Mouse (Mus musculus): ENCODE measurements around the gene Tmem82.

The Tmem82 gene

DNA sequence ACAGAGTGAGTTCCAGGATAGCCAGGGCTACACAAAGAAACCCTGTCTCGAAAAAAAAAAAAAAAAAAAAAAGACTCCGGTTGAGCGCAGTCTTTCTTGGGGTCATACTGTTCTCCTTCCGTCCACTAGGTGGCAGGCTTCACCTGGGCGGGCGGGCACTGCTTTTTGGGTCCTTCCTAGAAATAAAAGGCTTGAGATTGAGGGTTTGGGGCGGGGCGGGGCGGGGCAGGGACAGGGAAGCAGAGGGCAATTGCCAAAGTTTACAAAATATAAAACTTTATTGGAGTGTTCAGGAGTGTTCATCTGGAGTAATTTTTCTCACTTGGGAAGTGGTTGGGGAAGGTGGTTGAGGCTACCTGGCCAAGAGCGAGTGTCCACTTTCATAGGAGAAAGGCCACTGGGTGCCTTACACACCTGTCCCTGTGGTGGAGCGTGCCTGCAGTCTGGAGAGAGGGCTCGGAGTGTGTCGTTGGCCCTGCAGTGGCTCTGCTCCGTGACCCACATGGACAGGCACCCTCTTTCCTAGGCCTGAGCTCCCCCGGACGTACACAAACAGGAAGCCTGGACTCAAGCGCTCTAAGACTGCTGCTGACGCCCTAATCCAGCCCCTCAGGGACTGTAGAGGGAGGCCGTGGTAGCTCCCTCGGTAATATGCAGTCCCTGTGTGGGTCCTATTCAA is at the start of gene Tmem82:
TSS of gene Tmem82 (minus strand) at position 69 of the 679 bp plus-strand sequence.
- peak; percentile 71 for DNase-seq

DNA sequence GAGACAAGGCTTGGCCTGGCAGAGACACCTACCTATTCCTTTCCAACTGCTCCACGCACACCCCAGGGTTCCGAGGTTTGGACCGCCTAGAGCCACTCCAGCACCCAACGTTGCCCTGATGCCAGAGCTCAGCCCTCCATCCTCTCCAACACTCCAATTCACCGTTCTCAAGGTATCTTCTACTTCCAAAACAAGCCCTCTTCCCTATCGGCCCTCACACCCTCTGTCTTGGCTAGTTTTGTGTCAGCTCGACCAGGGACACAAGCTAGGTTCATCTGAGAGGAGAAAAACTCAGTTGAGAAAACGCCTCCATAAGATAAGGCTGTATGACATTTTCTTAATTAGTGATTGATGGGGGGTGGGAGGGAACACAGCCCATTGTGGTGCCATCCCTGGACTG is 46.4 kb upstream of the Tmem82 start, which contains the start of gene Plekhm2:
TSS of gene Plekhm2 (minus strand) at position 101 of the 400 bp plus-strand sequence.
- DNase-seq, result no peak

DNA sequence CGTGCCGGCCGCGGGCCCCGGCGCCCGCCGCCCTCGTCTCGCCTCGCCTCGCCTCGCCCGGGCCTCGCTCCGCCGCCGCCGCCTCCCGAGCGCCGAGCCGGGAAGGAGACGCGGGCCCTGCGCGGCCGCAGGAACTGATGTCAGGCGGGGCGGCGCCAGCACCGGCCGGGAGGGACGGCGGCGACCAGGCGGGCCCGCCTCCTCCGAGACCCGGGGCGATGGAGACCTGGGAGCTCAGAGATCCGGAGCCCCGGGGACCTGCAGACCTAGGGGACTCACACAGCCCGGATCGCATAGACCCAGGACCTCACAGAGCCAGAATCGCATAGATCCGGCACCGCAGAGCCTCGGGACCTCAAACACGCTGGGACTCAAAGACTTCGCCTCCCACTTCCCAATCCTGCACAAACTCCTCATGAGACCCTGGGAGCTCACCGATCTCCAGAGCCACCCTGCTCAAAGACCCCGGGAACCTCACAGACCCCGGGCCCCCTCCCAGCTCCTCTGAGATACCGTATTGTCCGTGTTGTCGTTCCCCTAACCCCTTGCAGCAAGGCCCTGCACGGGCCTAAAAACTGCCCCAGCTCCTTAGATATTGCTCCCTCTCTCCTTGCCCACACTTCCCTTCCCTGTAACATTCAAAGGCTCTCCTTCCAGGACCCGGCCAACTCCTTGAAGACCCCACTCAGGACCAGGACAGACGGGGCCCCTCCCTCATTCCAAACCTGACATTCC is 45.7 kb upstream of the Tmem82 start:
- DNase-seq, result peak; percentile 88

DNA sequence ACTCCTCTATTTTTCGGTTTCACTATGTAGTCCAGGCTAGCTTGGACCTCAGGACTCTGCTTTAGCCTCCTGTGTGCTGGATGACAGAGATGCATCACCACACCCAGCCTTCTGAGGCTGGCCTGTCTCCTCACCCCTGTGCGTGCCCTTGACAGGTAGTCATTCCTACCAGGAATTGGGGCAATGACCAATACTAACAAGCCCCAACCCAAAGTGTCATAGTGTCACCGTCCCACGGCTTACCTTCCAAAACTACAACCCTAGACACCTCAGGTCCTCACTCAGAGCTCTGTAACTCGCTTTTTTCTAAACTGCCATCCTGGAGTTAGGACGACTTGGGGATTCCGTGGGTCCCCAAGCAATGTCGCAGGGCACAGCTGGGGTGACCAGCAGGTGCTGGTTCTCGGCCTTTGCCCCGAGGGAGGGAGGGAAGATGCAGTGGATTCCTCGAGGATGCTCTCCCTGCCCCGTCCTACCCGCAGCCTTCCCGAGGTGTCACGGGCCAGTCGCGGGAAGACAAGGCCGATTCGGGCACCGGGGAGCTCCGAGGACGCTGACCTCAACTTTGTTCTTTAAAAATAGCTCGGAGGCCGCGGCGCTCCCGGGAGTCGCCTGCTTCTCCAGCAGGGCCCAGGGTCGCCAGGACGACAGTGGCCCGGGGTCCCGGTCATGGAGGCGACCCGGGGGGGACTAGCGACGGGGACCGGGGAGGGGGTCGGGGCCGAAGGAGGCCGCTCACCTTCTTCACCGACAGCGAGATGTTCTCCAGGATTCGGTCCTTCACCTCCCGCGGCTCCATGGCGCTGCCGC is 44.9 kb upstream of the Tmem82 start:
- peak; percentile 44 for DNase-seq

DNA sequence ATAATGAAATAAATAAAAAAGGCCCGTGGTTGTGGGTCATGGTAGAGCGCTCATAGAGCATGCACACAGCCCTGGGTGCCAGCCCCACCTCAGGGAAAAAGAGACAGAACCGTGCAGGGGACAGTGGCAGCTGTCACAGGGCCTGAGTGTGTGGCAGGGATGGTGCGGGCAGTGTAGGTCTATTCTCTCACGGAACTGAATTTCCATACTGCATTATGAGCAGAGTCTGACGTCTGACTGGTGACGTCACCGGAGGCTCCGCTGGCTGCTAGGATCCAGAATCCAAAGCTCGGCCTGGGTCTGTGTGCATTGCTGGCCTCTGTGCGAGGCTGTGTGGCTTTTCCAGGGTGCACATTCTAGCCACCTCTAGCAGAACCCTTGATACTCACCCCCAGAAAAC is 42.5 kb upstream of the Tmem82 start:
- no peak for DNase-seq

DNA sequence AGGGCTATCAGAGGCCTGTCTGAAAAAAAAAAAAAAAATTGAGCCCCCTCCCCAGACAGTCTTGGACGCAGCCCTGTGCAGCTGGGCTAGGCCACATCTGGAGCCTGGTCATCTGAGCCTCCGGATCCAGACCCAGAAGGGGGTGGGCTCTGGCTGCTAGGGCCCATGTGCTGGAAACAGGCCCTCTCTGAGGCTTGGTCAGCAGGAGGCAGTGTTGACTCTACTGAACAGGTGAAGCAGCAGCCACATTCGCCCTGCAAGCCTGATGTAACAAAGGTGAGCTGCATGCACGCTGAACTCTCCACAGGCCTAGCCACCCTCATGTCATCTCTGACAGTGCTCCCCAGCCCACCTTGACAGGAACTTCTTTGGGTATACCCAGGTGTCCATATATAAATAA is 41.3 kb upstream of the Tmem82 start:
- no peak for DNase-seq

DNA sequence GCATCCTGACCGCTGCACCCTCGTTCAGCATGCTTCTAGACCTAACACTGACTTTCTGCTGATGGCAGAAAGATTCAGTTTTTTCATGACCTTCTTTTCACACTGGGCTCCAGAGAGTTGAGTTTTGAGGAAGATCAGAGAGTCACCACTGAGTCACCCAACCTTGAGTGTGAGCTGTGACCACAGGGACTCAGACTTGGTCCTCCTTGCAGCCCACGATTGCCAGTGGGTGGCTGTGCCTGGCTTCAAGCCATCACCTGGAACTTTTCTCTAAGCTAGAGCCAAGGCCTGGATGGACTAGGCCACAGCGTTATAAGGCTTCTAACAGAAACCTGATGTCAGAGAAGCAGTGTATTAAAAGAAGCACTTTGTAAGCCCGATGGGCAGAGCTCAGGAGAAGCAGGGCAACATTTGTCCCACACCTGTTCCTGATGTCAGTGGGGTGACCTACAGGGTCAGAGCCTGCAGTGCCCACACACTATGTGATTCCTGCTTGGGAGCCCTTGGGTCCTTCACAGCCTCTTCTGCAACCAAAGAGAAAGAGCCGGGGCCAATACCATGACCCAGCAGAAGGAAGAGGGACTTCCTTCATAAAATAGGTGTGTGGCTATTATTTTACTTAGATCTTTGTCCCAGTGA is 40.5 kb upstream of the Tmem82 start:
- no peak for DNase-seq

DNA sequence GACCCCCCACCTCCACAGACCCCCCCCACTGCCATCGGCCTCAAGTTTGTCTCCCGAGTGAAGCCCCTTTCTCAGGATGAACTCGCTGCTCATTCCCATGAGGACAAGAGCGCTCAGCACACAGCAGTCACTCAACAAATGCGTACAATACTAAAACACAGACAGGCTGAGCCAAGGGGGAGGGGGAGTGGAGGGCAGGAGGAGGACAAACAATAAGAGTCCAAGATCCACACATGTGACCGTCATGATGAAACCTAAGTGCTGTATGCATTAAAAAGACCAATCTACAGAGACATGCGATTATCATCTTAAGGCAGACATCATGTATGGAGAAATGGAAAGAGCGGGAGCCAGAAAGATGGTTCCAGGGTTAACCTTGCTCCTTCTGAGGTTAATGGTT is 38.5 kb upstream of the Tmem82 start:
- no peak for DNase-seq

DNA sequence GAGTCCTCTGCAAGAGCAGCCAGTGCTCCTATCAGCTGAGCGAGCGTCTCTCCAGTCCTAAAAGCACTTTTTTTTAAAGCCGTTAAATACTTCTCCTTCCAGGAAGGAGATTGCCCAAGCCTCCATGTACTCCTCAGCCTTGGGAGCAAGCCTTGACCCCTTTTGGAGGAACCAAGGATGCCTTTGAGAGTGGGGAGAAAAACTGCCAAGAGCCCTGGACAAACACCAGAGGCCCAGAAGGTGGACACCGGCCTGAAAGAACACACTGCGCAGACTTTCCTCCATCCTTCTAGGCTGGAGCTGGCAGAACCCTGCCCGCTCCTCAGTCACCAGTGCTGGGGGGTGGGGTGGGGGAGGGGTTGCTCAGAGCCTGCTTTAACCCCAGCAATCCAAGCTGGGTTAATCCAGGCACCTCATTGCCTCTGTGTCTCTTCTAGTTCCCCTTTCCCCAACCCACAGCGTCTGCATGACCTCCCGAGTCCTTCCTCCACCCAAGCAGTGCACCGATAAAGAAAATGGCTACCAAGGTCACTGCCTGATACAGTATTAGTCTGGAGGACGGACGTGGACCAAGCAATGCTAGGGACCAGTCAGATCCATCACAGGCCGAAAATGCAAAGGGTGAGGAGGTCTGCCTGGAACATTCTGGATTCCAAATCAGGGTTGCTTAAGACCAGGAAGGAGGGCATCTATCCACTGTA is 37.6 kb upstream of the Tmem82 start:
- no peak for DNase-seq

DNA sequence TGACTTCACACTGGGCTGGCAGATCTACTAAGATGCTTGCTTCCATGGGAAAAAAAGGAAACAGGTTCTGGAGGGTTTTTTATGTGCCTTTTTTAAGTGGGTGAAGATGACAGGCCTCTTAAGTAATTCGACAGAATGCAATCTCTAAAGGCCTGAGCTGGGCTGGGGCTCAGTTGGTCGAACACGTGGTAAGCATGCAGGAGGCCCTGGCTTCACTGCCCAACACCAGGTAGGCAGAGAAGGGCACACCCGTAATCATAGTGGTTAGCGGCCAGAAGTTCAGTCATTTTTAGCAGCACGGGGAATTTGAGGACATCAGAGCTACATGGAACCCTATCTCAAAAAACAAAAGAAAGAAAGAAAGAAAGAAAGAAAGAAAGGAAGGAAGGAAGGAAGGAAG is 36.1 kb upstream of the Tmem82 start:
- no peak for DNase-seq

DNA sequence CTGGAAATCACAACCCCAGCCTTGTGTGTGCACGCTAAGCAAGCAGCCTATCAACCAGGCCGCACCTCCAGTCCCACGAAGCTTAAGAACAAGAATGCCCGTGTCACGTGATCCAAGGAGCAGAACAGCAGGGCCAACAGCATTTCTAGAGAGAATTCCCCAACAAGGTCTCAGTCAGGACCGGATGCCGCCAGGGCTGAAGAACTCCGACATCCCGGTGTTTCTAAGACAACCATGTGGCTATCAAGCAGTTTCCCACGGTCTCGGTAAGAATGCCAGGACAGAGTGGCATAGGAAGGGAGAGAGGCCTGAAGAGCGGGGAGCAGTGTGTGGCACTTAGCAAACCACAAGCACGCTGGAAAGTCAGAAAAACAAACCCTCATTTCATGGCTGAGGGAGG is 35.4 kb upstream of the Tmem82 start:
- DNase-seq, result no peak

DNA sequence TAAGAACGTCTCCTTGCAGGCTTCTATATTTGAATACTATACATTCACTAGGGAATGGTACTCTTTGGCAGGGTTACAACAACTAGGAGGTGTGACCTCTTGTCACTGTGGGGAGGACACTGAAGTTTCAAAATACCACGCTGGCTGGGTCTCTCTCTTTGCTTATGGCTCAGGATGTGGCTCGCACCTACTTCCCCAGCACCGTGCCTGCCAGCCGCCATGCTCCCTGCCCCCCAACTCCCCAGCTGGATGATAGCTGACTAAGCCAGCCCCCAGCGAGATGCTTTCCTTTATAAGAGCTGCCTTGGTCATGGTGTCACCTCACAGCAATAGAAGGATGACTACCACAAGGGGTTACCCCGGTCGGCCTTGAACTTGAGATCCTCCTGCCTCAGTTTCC is 34.6 kb upstream of the Tmem82 start:
- no peak for DNase-seq

DNA sequence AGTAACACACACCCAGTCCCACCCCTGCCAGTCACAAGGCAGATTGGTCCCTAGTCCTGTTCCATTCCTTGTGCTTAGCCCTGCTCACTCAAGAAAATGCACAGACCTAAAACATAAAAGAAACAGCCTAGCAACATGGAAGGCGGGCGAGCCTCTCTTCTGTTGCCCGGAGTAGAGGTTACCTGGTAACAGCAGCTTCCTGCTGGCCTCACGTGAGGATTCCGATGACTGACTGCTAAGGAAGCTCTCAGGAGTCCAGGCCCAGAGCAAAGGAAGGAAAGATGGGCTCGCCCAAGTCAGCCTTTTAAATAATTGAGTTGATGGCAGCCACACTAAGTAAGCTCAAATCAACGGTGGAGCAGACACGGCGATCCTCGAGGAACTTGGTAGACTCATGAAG is 33.5 kb upstream of the Tmem82 start:
- no peak for DNase-seq

DNA sequence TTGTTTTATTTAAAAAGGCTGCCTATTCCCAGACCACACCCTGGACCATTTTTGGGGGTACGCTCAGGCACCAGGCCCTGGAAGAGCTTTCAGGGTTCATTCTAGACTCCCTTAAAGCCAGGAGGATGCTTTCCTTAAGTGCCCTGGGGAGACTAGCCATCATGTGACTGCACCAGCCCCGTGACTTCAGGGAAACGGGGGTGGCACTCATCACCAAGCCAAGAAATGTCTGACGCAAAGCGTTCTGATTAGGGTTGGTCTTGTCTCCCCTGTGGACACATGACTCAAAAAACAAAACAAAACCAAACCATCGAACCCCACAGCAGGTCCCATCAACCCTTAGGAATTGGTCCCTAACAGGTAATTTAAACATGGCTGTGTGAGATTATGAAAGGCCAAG is 32.9 kb upstream of the Tmem82 start:
- no peak for DNase-seq

DNA sequence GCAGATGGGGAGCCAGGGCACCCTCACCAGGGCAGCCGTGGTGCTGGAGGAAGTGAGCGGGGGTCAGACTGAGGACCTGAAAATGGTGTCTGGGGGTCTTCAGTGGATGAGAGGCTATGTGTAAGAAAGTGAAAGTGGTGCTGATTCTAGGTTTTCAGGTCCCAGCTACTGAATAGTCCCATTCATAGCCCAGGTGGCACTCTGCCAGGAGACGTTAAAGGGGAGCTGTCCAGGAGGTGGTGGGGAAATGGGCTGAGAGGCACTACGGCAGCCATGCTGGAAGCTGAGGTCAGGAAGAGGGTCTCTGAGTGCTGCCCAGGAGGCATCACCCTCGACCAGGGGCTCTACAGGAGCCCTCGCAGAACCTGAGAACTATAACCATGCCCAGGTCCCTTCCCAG is 30.8 kb upstream of the Tmem82 start:
- DNase-seq, result no peak

DNA sequence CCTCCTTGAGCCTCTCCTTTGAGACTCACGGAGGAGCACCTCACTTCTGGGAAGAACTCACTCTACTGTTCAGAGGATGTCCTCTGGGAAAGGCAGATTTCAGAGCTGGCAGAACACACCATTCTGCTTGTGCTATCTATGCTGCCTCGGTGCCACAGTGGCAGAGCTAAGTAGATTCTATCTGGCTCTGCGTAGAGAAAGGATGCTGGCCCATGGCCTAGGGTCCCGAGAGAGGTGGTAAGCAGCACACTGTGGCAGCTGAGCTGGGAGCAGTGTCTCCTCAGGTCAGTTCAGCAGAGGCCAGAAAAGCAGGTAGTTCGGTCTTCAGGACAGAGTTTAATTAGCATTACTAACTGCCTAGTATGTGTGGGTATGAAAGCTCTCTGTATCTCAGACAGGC is 29.8 kb upstream of the Tmem82 start:
- DNase-seq, result no peak

DNA sequence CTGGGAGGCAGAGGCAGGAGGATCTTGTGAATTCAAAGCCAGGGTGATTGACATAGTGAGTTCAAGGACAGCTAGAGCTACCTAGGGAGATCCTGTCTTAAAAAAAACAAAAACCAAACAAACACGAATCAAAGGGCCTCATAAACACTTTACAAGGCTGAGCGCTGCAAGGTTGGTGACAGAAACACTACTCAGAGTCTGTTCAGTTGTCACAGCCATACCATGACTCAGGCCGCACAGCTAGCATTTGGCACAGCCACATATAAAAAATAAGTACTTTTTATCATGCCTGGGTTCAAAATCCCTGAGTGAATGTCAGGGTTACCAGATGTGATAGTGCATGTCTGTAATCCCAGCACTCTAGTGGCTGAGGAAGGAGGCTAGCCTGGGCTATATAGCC is 28.8 kb upstream of the Tmem82 start:
- no peak for DNase-seq

DNA sequence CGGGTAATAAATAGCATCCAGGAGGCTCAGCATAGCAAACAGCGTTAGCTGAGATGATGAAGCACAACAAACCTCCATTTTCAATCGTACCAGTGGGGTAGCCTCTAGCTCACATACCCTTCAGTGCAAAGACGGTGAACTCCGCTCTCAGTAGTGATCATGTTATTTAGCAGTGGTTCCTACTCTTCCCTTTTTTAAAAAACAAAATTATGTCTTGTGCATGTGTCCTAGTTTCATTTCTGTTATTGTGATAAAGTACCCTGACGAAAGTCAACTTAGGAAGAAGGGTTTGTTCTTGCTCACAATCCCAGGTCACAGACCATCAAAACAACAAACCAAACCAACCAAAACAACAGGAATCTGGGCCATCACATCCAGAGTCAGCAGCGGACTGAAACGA is 27.6 kb upstream of the Tmem82 start:
- no peak for DNase-seq

DNA sequence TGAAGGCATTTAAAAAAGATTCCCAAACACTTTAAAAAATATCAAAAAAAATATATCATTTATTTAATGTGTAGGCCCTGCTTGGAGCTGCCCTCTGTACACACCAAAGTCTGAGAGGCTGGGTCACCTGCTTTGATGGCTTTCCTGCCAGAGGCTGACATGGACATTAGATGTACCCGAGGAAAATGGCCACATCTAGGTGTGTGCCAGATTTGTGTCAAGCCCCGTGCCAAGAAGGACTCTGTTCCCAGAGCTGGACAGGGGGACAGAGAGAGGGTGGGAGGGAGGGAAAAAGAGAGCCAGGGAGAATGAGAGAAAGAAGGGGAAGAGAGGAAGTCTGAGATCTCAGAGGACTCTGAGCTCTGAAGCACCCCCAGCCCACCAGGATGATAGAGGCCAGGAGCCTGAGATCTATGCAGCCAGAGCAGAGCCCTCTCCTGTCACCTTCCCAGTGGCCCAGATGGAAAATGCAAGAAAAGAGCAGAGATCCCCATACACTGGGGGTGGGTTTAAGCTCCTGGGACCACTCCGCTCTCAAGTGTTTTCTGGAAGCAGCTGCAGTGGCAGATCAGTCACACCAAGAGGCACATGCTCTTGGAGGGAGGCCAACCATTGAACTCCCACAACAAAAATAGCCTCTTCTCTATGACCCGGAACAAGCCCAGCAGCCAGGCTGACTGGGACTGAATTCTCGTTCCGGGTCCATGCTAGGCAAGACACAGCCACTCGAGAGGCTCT is 24.9 kb upstream of the Tmem82 start:
- DNase-seq, result peak; percentile 88

DNA sequence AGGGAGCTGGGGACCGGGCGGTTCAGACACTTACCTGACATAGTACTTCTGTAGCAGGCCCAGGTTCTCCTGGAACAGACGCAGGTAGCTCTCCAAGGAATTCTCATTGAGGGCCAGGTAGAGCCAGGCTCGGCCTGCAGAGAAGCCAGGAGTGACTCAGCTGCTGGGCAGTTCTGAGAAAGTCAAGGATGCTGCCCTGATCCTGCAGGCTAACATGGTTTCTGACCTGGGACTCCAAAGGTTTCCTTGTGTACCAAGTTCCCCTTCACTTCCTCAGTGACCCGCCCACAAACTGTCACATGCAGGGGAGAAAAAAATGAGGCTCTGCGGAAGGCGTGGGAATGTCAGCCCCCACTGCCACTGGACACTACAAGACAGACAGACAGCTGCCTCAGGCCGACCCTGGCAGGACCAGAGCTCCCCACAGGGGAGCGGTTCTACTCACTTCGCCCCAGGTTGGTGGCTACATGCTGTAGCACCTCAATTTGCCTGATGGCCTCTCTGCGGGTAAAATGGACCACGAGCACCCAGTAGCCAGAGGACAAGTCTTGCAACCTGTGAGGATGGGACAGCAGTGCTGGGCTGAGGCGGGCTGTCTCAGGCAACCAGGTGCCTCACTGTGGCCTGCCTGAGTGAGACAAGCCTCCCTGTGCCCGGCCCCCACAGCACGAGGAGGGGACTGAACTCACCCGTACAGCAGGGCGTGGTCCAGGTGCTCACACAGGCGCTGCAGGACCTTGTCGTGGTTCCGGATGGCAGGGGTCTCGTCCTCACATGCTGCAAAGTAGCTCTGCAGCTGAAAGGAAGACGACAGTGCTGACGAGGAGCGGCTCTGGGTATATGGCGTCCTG is 23.8 kb upstream of the Tmem82 start:
- peak; percentile 50 for DNase-seq

DNA sequence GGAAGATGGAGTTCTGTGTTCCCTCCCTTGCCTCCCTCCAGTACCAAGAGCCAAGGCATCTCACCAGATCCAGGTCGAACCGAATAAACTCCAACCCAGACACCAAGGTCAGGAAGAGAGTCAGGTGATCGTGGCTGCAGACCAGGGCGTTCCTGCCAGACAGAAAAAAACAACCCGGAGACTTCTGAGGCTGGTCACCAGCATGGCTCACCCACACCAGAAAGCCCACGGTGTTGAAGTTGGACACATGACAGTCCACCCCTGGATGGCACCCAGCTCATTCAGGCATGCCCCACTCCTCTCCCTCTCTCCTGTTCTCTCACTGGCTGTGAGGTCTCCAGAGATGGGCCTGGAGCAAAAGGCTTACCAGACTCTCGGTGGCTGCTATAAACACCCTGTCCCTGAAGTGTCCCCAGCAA is 22.9 kb upstream of the Tmem82 start:
- peak; percentile 73 for DNase-seq

All from kidney, postnatal 14 days (tissue).